9 mouse cellular contexts compared by ENCODE assay signal in the genomic region with DNA sequence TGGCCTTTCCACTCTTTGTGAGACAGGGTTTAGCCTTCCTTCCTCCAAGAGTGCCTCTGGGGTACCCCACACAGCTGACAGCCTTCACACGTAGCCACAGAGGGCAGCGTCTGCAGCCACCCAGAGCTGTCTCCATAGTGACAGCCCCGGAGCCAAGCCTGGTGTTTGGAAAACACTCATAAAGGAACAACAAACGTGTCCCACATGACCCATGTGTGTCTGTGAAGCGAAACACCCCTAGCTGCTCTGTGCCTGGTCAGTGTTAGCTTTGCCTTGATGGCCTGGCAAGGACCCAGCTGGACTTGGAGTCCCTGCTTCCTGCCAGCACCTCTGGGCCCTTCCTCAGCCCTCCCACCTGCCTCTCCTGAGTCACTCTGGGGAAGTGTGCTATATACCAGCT.
DNase-seq lines count a peak whose midpoint lies in the region; ATAC-seq and TF ChIP-seq lines count a peak whose summit lies in the region.
"Had no signal": no experiment of that assay in that cellular context is flagged by ENCODE, and none has a peak within 500 bp of the region (broad histone marks: within the 10 kb centered on the region; RNA-seq: fewer than 3 reads in every experiment).

No protein-coding gene starts in this region.

- no peaks in the 10 kb centered on the region for H3K36me3 ChIP-seq in liver, postnatal 0 days (replicated peaks; ENCODE audit: insufficient read depth, low read length)
- no peaks in the 10 kb centered on the region for H3K36me3 ChIP-seq in liver, embryonic 12.5 days
- no peaks in the 10 kb centered on the region for H3K36me3 ChIP-seq in forebrain, embryonic 15.5 days
- no peaks in the 10 kb centered on the region for H3K36me3 ChIP-seq in hindbrain, embryonic 15.5 days

- TF ChIP-seq POLR2A in lung, adult 2 months (IDR thresholded peaks at IDR 0.05; ENCODE audit: borderline replicate concordance, extremely low read depth, low read depth, low read length), result no peak

- H3K27me3 ChIP-seq in liver, postnatal 0 days (ENCODE audit: insufficient read depth, low read length), result no peaks in the 10 kb centered on the region
- H3K27me3 ChIP-seq in liver, embryonic 12.5 days (replicated peaks), result no peaks in the 10 kb centered on the region; the same call in 1 of the 2 replicates
- H3K27me3 ChIP-seq in forebrain, embryonic 15.5 days, result no peaks in the 10 kb centered on the region
- no peaks in the 10 kb centered on the region for H3K27me3 ChIP-seq in hindbrain, embryonic 15.5 days

- WGBS in liver, postnatal 0 days (ENCODE audit: insufficient replicate concordance), result 23% methylated on average over 5 of the region's 5 CpGs
- WGBS in liver, embryonic 12.5 days (ENCODE audit: insufficient replicate concordance), result 34% methylated on average over 5 of the region's 5 CpGs
- WGBS in forebrain, embryonic 15.5 days, result 16% methylated on average over 5 of the region's 5 CpGs
- WGBS in hindbrain, embryonic 15.5 days, result under 1% methylated on average over 5 of the region's 5 CpGs
- 10% methylated on average over 5 of the region's 5 CpGs for WGBS in lung, adult 2 months

- no peak overlapping the region for H3K9ac ChIP-seq in liver, postnatal 0 days (replicated peaks)
- H3K9ac ChIP-seq in liver, embryonic 12.5 days, result no peak overlapping the region
- H3K9ac ChIP-seq in forebrain, embryonic 15.5 days (replicated peaks), result no peak overlapping the region
- no peak overlapping the region for H3K9ac ChIP-seq in hindbrain, embryonic 15.5 days

- H3K4me3 ChIP-seq in liver, postnatal 0 days (ENCODE audit: low read depth, low read length), result no peak overlapping the region
- H3K4me3 ChIP-seq in liver, embryonic 12.5 days, result no peak overlapping the region
- H3K4me3 ChIP-seq in forebrain, embryonic 15.5 days, result no peak overlapping the region
- no peak overlapping the region for H3K4me3 ChIP-seq in hindbrain, embryonic 15.5 days
- H3K4me3 ChIP-seq in lung, adult 2 months (replicated peaks; ENCODE audit: extremely low read depth, low read depth, low read length), result no peak overlapping the region
- H3K4me3 ChIP-seq: erythroblast, embryonic 14.5 days had no signal

- H3K9me3 ChIP-seq in liver, postnatal 0 days (ENCODE audit: low read length), result no peaks in the 10 kb centered on the region
- no peaks in the 10 kb centered on the region for H3K9me3 ChIP-seq in liver, embryonic 12.5 days (replicated peaks)
- H3K9me3 ChIP-seq in forebrain, embryonic 15.5 days, result no peaks in the 10 kb centered on the region
- H3K9me3 ChIP-seq in hindbrain, embryonic 15.5 days, result no peaks in the 10 kb centered on the region

- DNase-seq in liver, postnatal 0 days, result peak; percentile 37
- DNase-seq in lung, adult 2 months, result peak; percentile 56
- peak; percentile 78 for DNase-seq in retina, postnatal 1 day
- no peak for DNase-seq in MN1 (ENCODE audit: low spot score)

- no peak for TF ChIP-seq CTCF in liver, postnatal 0 days (IDR thresholded peaks at IDR 0.05; ENCODE audit: low read depth)
- TF ChIP-seq CTCF in lung, adult 2 months (IDR thresholded peaks at IDR 0.05; ENCODE audit: insufficient read depth, low read length), result no peak

- peak; percentile 50 for ATAC-seq in liver, postnatal 0 days
- ATAC-seq in liver, embryonic 12.5 days, result no peak
- no peak; the same call in 1 of the 2 replicates for ATAC-seq in forebrain, embryonic 15.5 days (replicated peaks)
- peak; percentile 39 for ATAC-seq in hindbrain, embryonic 15.5 days (ENCODE audit: low FRiP score, low read depth)
- no peak for ATAC-seq in erythroid progenitor cell, adult 5-6 weeks (replicated peaks; ENCODE audit: low FRiP score, poor library complexity, severe bottlenecking)

- no peak overlapping the region for H3K4me2 ChIP-seq in liver, postnatal 0 days (ENCODE audit: low read depth, low read length)
- H3K4me2 ChIP-seq in liver, embryonic 12.5 days, result no peak overlapping the region
- H3K4me2 ChIP-seq in forebrain, embryonic 15.5 days (replicated peaks), result no peak overlapping the region
- H3K4me2 ChIP-seq in hindbrain, embryonic 15.5 days, result peak overlapping the region; percentile 3; the same call in 1 of the 2 replicates

- no peaks in the 10 kb centered on the region for H3K4me1 ChIP-seq in liver, postnatal 0 days (ENCODE audit: insufficient read depth)
- peaks cover 11% of the 10 kb centered on the region; the same call in 1 of the 2 replicates for H3K4me1 ChIP-seq in liver, embryonic 12.5 days
- peaks cover 30% of the 10 kb centered on the region for H3K4me1 ChIP-seq in forebrain, embryonic 15.5 days
- peaks cover 59% of the 10 kb centered on the region for H3K4me1 ChIP-seq in hindbrain, embryonic 15.5 days (replicated peaks)
- no peaks in the 10 kb centered on the region for H3K4me1 ChIP-seq in lung, adult 2 months (ENCODE audit: control insufficient read depth, insufficient read depth, low read length)

- no peak overlapping the region for H3K27ac ChIP-seq in liver, postnatal 0 days (ENCODE audit: low read depth)
- H3K27ac ChIP-seq in liver, embryonic 12.5 days, result no peak overlapping the region
- H3K27ac ChIP-seq in forebrain, embryonic 15.5 days (replicated peaks), result peak overlapping the region; percentile 19; the same call in 1 of the 2 replicates
- H3K27ac ChIP-seq in hindbrain, embryonic 15.5 days (replicated peaks), result peak overlapping the region; percentile 61

- no peak for TF ChIP-seq EP300 in liver, postnatal 0 days (IDR thresholded peaks at IDR 0.05; ENCODE audit: low read depth)

Comparison
In these comparisons a context has a peak if more than half of its experiments do, and no peak if none do; other contexts are left out.
1. ATAC-seq: peak in liver, postnatal 0 days (single experiment) and hindbrain, embryonic 15.5 days (single experiment); none in liver, embryonic 12.5 days (single experiment), forebrain, embryonic 15.5 days (single experiment) and erythroid progenitor cell, adult 5-6 weeks (single experiment).
2. H3K27ac ChIP-seq: peak in forebrain, embryonic 15.5 days (single experiment) and hindbrain, embryonic 15.5 days (single experiment); none in liver, postnatal 0 days (single experiment) and liver, embryonic 12.5 days (single experiment).